25 mouse cellular contexts compared by ENCODE assay signal in the genomic region with DNA sequence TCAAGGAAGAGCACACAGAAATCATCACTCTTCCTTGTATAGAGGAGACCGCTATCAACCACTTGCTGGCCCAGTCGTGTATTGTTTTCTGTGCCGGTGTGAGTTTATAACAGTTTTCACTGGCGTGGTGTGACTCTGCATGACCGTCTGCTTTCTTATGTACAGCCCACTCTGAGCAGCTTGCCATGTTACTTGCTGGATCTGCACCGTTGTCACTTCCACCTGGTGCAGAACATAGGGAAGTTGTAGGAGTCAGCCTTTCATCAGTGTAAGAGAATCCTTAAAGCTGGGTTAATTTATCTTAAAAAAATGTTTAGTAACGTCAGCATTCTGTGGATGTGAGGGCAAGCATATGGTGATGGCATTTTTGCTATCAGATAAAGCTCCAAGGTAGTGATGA.
"Had no signal": no experiment of that assay in that cellular context is flagged by ENCODE, and none has a peak within 500 bp of the region (broad histone marks: within the 10 kb centered on the region; RNA-seq: fewer than 3 reads in every experiment).

No protein-coding gene starts in this region.

- H3K27me3 ChIP-seq: heart, embryonic 13.5 days; heart, embryonic 15.5 days; hindbrain, embryonic 13.5 days; hindbrain, embryonic 15.5 days; intestine, embryonic 15.5 days; limb, embryonic 12.5 days; liver, embryonic 13.5 days had no signal

- H3K4me2 ChIP-seq: heart, embryonic 13.5 days; heart, embryonic 15.5 days; hindbrain, embryonic 13.5 days; hindbrain, embryonic 15.5 days; intestine, embryonic 15.5 days; limb, embryonic 12.5 days; liver, embryonic 11.5 days; liver, embryonic 13.5 days had no signal

- H3K27ac ChIP-seq: gastrocnemius, adult 2 months; heart, adult 2 months; heart, embryonic 13.5 days; heart, embryonic 15.5 days; hindbrain, embryonic 10.5 days; hindbrain, embryonic 13.5 days; hindbrain, embryonic 15.5 days; intestine, embryonic 15.5 days; layer of hippocampus, adult 2 months; left cerebral cortex, adult 2 months; limb, embryonic 10.5 days; limb, embryonic 12.5 days; liver, embryonic 13.5 days had no signal

- DNase-seq: gastrocnemius, adult 2 months; gastrocnemius, postnatal 10 days; gastrocnemius, postnatal 25 days; heart, adult 2 months; heart, postnatal 4 days; kidney, adult 8-10 months; kidney, postnatal 10 days; kidney, postnatal 25 days; kidney, postnatal 4 days; liver; liver, embryonic 13.5 days had no signal

- H3K9ac ChIP-seq: heart, embryonic 13.5 days; heart, embryonic 15.5 days; hindbrain, embryonic 13.5 days; hindbrain, embryonic 15.5 days; intestine, embryonic 15.5 days; limb, embryonic 12.5 days; liver, embryonic 13.5 days had no signal

- H3K4me3 ChIP-seq: gastrocnemius, adult 2 months; heart, adult 2 months; heart, embryonic 13.5 days; heart, embryonic 15.5 days; hindbrain, embryonic 10.5 days; hindbrain, embryonic 13.5 days; hindbrain, embryonic 15.5 days; intestine, embryonic 15.5 days; layer of hippocampus, adult 2 months; left cerebral cortex, adult 2 months; limb, embryonic 10.5 days; limb, embryonic 12.5 days; liver, embryonic 13.5 days had no signal

- H3K4me1 ChIP-seq: heart, embryonic 15.5 days; hindbrain, embryonic 10.5 days; hindbrain, embryonic 15.5 days; intestine, embryonic 15.5 days; limb, embryonic 12.5 days; liver, embryonic 13.5 days had no signal

- H3K9me3 ChIP-seq: heart, embryonic 15.5 days; hindbrain, embryonic 10.5 days; hindbrain, embryonic 13.5 days; hindbrain, embryonic 15.5 days; intestine, embryonic 15.5 days; limb, embryonic 10.5 days; limb, embryonic 12.5 days; liver, embryonic 13.5 days had no signal

- ATAC-seq: forebrain, embryonic 16.5 days; inflammation-experienced regulatory T-cells, adult 6 months; intestine, embryonic 15.5 days; intestine, postnatal 0 days had no signal

- H3K36me3 ChIP-seq: heart, embryonic 13.5 days; heart, embryonic 15.5 days; hindbrain, embryonic 10.5 days; hindbrain, embryonic 13.5 days; hindbrain, embryonic 15.5 days; intestine, embryonic 15.5 days; limb, embryonic 10.5 days; limb, embryonic 12.5 days; liver, embryonic 13.5 days had no signal
